Mouse (Mus musculus): ENCODE results near the gene Ski.

The Ski gene

GRCm38 (mm10) chr4:155129132-155129917 lies 93.1 kb downstream of the Ski start:
- DNase-seq (ENCODE audit: low read depth), result peak; percentile 66

DNA sequence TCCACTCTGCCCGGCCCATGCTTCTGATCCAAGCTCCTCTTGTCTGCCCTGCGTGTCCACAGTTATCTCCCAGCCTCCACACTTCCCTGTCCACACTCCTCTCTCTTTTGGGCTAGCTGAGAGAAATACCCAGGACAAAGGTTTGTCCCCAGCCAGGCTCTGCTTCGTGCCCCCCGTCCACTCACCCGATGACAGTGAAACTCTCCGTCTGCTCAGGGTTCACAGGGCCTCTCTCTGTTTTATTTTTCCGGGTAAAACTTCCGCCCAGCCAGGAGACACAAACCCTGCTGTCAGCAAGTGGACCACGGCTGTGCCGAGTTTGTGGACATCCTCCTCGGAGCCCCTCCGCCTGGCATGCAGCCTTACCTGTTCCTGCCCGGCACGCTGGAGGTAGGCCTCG lies 94.0 kb downstream of the Ski start:
- DNase-seq (ENCODE audit: low read depth), result no peak

- peak; percentile 98 for DNase-seq (ENCODE audit: low read depth)
These were observed 95.6 kb downstream of the Ski start for GRCm38 (mm10) chr4:155126602-155127372.

DNA sequence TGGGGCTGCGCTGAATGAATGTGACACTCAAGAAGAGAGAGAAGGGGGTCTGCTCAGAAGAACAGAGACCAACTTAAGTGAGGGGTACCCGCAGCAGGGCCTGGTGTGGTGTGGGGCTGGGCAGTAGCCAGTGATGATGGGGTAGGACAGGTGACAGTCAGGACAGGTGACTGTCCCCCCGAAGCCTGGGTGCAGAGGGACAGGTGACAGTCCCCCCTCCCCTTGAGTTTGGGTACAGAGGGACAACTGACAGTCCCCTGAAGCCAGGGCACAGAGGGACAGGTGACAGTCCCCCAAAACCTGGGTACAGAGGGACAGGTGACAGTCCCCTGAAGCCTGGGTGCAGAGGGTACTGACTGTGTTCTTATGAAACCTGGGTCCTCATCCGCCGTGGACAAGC lies 96.2 kb downstream of the Ski start:
- DNase-seq (ENCODE audit: low read depth), result no peak

- peak; percentile 77 for DNase-seq (ENCODE audit: low read depth)
These were observed 97.1 kb downstream of the Ski start for GRCm38 (mm10) chr4:155125310-155125709.

GRCm38 (mm10) chr4:155123868-155124534 lies 98.4 kb downstream of the Ski start:
- DNase-seq (ENCODE audit: low read depth), result no peak

DNA sequence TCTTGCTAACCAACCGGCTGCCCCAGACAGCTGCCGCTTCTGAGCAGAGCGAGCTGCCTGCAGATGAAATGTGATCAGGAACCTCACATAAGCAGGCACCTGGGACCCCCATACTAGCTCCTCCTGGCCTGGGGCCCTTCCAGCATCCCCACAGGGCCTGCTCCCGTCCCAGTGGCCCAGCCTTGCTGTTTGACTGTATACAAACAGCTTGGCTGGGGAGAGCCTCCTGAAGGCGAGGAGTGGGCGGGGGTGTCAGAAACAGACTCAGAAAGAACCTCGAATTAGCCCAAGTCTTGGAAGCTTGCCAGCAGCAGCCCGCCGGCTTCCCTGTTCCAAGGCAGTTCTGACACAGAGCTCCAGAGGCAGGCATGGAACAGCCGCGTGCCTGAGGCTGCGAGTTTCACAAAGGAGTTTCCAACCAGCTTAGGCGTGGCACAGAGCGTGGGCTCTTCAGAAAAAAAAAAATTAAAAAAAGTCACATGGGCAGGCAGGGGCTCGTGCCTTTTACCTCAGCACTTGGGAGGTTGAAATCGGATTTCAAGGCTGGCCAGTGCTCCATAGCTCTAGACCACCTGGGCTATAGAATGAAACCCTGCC lies 99.8 kb downstream of the Ski start:
- no peak for DNase-seq (ENCODE audit: low read depth)

DNA sequence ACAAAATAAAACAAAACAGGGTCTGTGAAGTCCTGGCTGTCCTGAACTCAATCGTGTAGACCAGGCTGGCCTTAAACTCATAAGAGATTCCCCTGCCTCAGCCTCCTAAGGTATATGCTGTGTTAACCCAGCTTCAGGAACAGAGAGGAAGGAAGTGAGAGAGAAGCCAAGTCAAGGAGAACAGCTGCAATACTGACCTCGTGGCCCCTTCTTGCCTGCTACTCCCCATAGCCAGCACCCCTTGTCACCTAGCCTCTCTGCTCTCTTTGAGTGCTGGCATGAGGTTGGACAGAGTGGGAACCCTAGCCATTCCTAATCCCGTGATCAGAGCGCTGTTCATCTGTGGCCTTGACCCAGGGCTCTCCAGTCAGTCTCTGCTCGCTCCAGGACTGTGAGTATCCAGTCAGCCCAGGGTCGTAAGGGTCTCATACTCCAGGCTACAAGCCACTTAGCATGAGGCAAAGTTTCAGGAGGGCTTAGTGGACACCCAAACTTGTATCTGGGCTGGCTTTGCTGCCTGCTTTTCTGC lies 100.4 kb downstream of the Ski start:
- no peak for DNase-seq (ENCODE audit: low read depth)

DNA sequence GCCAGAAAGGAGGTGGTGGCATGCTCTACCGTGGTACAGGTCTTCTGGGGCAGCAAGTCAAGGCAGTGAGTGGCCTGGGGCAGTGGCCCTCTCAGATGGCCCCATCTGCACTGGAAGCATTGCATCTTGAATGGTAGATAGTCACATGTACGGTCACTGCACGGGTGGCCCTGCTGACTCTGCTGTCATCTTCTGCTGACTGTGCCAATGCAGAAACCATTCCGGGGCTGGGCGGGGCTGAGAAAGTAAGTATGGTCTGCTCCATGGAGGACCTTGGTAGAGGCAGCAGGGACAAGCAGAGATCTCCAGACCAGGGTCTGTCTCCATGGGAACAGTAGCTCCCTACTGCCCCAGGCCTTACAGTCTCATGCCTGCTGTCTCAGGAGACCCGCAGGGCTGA lies 101.2 kb downstream of the Ski start:
- DNase-seq (ENCODE audit: low read depth), result no peak

DNA sequence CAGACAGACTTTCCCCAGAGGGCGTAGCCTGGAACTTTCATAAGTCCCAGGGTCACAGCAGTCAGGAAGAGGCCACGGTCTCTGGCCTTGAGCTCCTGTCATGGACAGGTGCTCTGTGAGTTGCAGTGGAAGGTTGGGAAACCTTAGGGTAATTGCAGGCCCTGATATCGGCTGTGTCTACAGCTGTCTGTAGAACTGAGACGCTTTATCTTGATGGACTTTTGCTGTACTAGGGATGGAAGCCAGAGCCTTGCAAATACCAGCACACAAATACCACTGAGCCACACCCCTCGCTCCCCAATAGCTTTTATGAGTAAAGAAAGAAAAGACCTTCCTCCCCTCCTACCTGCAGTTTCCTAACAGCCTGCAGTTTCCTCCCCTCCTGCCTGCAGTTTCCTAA lies 101.8 kb downstream of the Ski start:
- DNase-seq (ENCODE audit: low read depth), result no peak

- no peak for DNase-seq (ENCODE audit: low read depth)
These were observed 102.4 kb downstream of the Ski start for GRCm38 (mm10) chr4:155120038-155120437.

DNA sequence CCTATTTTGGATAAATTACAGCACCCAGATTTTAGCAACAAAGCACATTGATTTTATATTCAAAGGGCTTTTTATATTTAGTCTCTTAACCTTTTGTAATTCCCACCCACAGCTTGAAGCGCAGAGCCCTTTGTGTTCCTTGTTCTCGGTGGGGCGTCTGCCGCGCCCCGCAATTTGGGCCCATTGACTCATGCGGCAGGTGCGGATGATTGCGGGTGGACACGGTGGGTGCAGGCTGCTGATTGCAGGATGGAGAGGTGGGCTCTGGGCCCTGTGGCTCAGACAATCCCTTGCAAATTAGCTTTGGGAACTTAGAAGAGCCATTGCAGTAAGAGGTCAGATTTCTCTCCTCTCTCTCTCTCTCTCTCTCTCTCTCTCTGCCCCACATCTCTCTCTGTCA lies 104.1 kb downstream of the Ski start:
- no peak for DNase-seq (ENCODE audit: low read depth)

DNA sequence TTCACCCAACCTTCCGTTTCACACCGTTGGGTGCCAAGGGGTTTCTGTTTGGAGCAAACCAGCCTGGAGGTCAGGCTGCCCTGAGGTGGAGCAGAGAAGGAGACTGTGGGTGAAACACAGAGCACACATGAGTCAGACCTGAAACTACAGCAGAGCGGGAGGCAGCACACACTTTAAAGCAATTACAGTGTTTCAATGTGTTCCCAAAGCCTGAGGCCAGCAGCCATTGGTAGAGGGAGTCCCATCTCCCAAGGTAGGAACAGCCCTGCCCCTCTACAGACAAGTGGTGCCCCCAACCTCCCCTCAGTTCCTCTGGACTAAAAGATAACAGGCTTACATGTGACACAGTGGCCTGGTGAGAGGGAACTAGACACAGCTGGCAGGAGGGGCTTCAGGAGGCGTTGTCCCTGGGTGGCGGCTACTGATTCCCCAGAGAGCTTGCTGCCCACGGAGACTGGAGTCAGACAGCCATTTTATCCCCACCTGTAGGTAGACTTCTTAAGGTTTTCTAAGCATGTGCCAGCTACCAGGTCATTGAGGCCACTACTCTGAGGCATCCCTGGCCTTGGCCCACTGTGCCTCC lies 104.9 kb downstream of the Ski start:
- no peak for DNase-seq (ENCODE audit: low read depth)

GRCm38 (mm10) chr4:155116607-155117006 lies 105.8 kb downstream of the Ski start:
- DNase-seq (ENCODE audit: low read depth), result no peak

DNA sequence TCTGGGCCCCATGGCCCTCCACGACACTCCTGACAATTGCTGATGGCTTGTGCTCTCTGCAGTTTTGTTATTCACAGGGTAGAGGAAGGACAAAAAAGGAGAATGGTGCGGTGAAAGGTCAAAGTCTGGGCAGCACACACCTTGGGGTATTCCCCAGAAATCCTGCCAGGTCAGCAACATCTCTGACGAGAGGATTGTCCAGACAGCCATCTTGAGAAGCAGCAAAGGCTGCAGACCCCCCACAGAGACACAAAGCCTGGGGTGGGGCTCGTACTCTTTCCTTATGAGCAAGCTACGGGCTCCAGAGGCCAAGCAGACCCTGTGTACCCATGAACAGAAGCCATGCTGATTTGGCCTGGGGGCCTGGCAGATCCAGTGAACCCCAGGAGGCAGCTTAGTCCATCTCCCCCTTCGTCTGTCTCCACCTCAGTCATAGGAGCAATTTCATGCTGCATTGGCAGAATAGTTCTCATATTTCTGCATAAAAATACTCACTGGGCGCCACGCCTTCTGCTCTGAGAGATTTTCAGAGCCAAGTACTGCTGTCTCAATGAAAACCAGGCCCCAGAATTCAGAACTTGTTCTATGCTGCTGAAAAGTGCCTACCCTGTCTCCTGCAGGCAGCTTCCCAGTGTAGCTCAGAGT lies 108.5 kb downstream of the Ski start:
- DNase-seq (ENCODE audit: low read depth), result no peak

- DNase-seq (ENCODE audit: low read depth), result no peak
These were observed 112.9 kb downstream of the Ski start for GRCm38 (mm10) chr4:155109471-155109870.

GRCm38 (mm10) chr4:155107886-155108285 lies 114.5 kb downstream of the Ski start:
- no peak for DNase-seq (ENCODE audit: low read depth)

Data from 416B (cell line).